ENCODE assay signal across 24 mouse cellular contexts in genomic region chr11:47343486-47343885, GRCm38 (mm10).
DNase-seq lines count a peak whose midpoint lies in the region; ATAC-seq and TF ChIP-seq lines count a peak whose summit lies in the region.
"Had no signal": no experiment of that assay in that cellular context is flagged by ENCODE, and none has a peak within 500 bp of the region (broad histone marks: within the 10 kb centered on the region; RNA-seq: fewer than 3 reads in every experiment).

No protein-coding gene starts in this region.

- TF ChIP-seq POLR2A in kidney, adult 2 months (IDR thresholded peaks at IDR 0.05; ENCODE audit: low read depth, low read length): no peak

- no peak overlapping the region for H3K27ac ChIP-seq in kidney, adult 2 months (ENCODE audit: insufficient read depth, low read depth, low read length)
- no peak overlapping the region for H3K27ac ChIP-seq in forebrain, embryonic 16.5 days (ENCODE audit: low read length)
- no peak overlapping the region for H3K27ac ChIP-seq in liver, embryonic 12.5 days
- H3K27ac ChIP-seq: heart, adult 2 months; heart, embryonic 13.5 days; hindbrain, embryonic 13.5 days; kidney, postnatal 0 days; midbrain, embryonic 12.5 days; neural tube, embryonic 12.5 days had no signal

- no peaks in the 10 kb centered on the region for H3K27me3 ChIP-seq in kidney, adult 2 months (replicated peaks; ENCODE audit: control insufficient read depth, insufficient read depth, low read length)
- peaks cover 17% of the 10 kb centered on the region for H3K27me3 ChIP-seq in forebrain, embryonic 16.5 days (replicated peaks; ENCODE audit: control insufficient read depth, insufficient read depth, low read length)
- no peaks in the 10 kb centered on the region for H3K27me3 ChIP-seq in liver, embryonic 12.5 days (replicated peaks)
- H3K27me3 ChIP-seq: heart, embryonic 13.5 days; hindbrain, embryonic 13.5 days; midbrain, embryonic 12.5 days; neural tube, embryonic 12.5 days had no signal

- WGBS in kidney, adult 2 months: 26% methylated on average over 2 of the region's 2 CpGs
- 1% methylated on average over 2 of the region's 2 CpGs for WGBS in forebrain, embryonic 16.5 days
- WGBS in liver, embryonic 12.5 days (ENCODE audit: insufficient replicate concordance): 33% methylated on average over 2 of the region's 2 CpGs

- no peaks in the 10 kb centered on the region for H3K4me1 ChIP-seq in kidney, adult 2 months (ENCODE audit: control insufficient read depth, insufficient read depth, low read length)
- peaks cover 8% of the 10 kb centered on the region for H3K4me1 ChIP-seq in forebrain, embryonic 16.5 days (replicated peaks; ENCODE audit: control insufficient read depth, insufficient read depth, low read length)
- H3K4me1 ChIP-seq in liver, embryonic 12.5 days: no peaks in the 10 kb centered on the region
- H3K4me1 ChIP-seq: midbrain, embryonic 12.5 days; neural tube, embryonic 12.5 days had no signal

- TF ChIP-seq CTCF in kidney, adult 2 months (conservative IDR thresholded peaks at IDR 0.05; ENCODE audit: insufficient read depth, insufficient read length, low read depth, low read length): no peak

- DNase-seq in cerebellum, postnatal 10 days: peak; percentile 24 to 34
- no peak for DNase-seq in cerebellum, postnatal 4 days (ENCODE audit: low spot score in 2 of 2)
- DNase-seq in kidney, adult 2 months: peak; percentile 1
- no peak for DNase-seq in kidney, postnatal 36 days
- peak; percentile 85 for DNase-seq in Muller cell, postnatal 12 days (ENCODE audit: inconsistent ontology term)
- DNase-seq: adrenal gland, postnatal 10 days; cerebellum, adult 11-12 months; cerebellum, postnatal 25 days; gastrocnemius, postnatal 36 days; heart, adult 2 months; heart, postnatal 14 days; kidney, adult 18-20 months; liver, postnatal 0 days; lung, postnatal 14 days; right cerebral cortex, postnatal 14 days; thymus, postnatal 14 days had no signal

- peak; percentile 94 for ATAC-seq in forebrain, embryonic 16.5 days
- ATAC-seq in liver, embryonic 12.5 days: no peak
- ATAC-seq: inflammation-experienced regulatory T-cells, adult 6 months; liver, postnatal 0 days had no signal

- no peaks in the 10 kb centered on the region for H3K36me3 ChIP-seq in kidney, adult 2 months (ENCODE audit: control insufficient read depth, insufficient read depth, low read length)
- no peaks in the 10 kb centered on the region for H3K36me3 ChIP-seq in forebrain, embryonic 16.5 days (ENCODE audit: control insufficient read depth, insufficient read depth)
- no peaks in the 10 kb centered on the region for H3K36me3 ChIP-seq in liver, embryonic 12.5 days
- H3K36me3 ChIP-seq: heart, embryonic 13.5 days; hindbrain, embryonic 13.5 days; midbrain, embryonic 12.5 days; neural tube, embryonic 12.5 days had no signal

- H3K4me3 ChIP-seq in kidney, adult 2 months (ENCODE audit: insufficient read depth, low read depth, low read length): no peak overlapping the region
- H3K4me3 ChIP-seq in forebrain, embryonic 16.5 days (replicated peaks; ENCODE audit: low read length): no peak overlapping the region
- H3K4me3 ChIP-seq in liver, embryonic 12.5 days: no peak overlapping the region
- H3K4me3 ChIP-seq: heart, adult 2 months; heart, embryonic 13.5 days; hindbrain, embryonic 13.5 days; midbrain, embryonic 12.5 days; neural tube, embryonic 12.5 days had no signal

- no peak overlapping the region for H3K4me2 ChIP-seq in forebrain, embryonic 16.5 days (ENCODE audit: low read length)
- H3K4me2 ChIP-seq in liver, embryonic 12.5 days: no peak overlapping the region
- H3K4me2 ChIP-seq: heart, embryonic 13.5 days; hindbrain, embryonic 13.5 days; midbrain, embryonic 12.5 days; neural tube, embryonic 12.5 days had no signal

- H3K9ac ChIP-seq in forebrain, embryonic 16.5 days (replicated peaks; ENCODE audit: low read depth, low read length): no peak overlapping the region
- no peak overlapping the region for H3K9ac ChIP-seq in liver, embryonic 12.5 days
- H3K9ac ChIP-seq: heart, embryonic 13.5 days; hindbrain, embryonic 13.5 days; liver, postnatal 0 days; midbrain, embryonic 12.5 days; neural tube, embryonic 12.5 days had no signal

- H3K9me3 ChIP-seq in forebrain, embryonic 16.5 days (ENCODE audit: control insufficient read depth, low read length): no peaks in the 10 kb centered on the region
- H3K9me3 ChIP-seq in liver, embryonic 12.5 days (replicated peaks): no peaks in the 10 kb centered on the region
- H3K9me3 ChIP-seq: heart, embryonic 13.5 days; hindbrain, embryonic 13.5 days; midbrain, embryonic 12.5 days; neural tube, embryonic 12.5 days had no signal

Comparison
In these comparisons a context has a peak if more than half of its experiments do, and no peak if none do; other contexts are left out.
1. DNase-seq: peak in cerebellum, postnatal 10 days (2 of 2), kidney, adult 2 months (single experiment) and Muller cell, postnatal 12 days (single experiment); none in cerebellum, postnatal 4 days (0 of 2) and kidney, postnatal 36 days (0 of 2).